Mouse (Mus musculus): ENCODE measurements around the gene Fbxl21. TPM values are rescaled to one million over a fixed set of nuclear protein-coding genes. Genes with fewer than 3 reads are reported as not detected.

The Fbxl21 gene
- total RNA-seq (2021), result under 1 TPM; 0.47 to 0.67 TPM

GRCm38 (mm10) chr13:56522081-56522820, at the start of gene Fbxl21:
Gene Fbxl21, plus strand, starts transcription at chr13:56522472.
- intact Hi-C loops (cut with DNase I), result no loop called here
- DNase-seq (ENCODE audit: low spot score), result peak; percentile 78

DNA sequence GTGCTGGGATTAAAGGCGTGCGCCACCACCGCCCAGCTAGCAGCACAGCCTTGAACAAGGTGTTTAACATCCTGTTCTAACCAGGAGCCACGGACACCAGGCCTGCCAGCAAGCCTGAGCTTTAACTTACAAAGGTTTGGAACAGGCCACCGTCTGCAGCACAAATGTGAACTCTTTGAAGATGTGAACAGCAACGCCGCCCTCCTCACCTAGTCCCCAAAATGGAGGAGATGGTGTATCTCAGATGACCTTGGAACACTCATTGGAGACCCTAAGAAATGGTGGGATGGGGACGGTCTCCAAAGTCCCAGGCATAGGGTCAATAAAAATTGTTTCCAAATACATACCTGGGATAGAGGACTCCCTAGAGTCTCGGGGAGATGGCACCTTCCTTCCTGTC, 49.6 kb upstream of the Fbxl21 start:
- intact Hi-C loops (cut with DNase I), result no loop called here
- no peak for DNase-seq (ENCODE audit: low spot score)

- intact Hi-C loops (cut with DNase I), result loop anchor here (2.0 to 5.0 kb wide), 4 partner anchors 77 to 793 kb away; no protein-coding TSS in a partner anchor
- no peak for DNase-seq (ENCODE audit: low spot score)
Measured at GRCm38 (mm10) chr13:56475363-56475762, 46.9 kb upstream of the Fbxl21 start.

GRCm38 (mm10) chr13:56476790-56477189, 45.5 kb upstream of the Fbxl21 start:
- intact Hi-C loops (cut with DNase I), result loop anchor here (2.0 to 5.0 kb wide), 4 partner anchors 76 to 282 kb away; no protein-coding TSS in a partner anchor
- no peak for DNase-seq (ENCODE audit: low spot score)

DNA sequence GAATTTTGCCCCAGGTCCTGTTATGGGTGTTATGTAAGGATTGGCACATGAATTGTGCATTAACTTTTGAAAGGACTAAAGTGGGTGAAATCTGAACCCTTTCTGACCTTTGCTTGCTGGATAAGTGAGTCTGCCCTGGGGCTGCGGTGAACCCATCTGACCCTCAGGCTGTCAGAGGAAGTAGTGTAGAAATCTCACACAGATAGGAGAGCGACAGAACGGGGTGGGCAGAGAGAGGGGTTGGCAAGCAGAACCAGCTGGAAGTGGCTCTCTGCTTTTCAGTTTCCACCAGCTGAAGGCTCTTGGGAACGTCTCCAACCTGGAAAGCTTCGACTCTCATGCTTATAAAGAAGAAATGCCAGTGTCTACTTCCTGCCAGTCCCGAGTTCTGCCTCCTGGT, 45.0 kb upstream of the Fbxl21 start:
- no peak for DNase-seq (ENCODE audit: low spot score)
- intact Hi-C loops (cut with DNase I), result loop anchor here (2.0 to 5.0 kb wide), 4 partner anchors 75 to 282 kb away; no protein-coding TSS in a partner anchor

GRCm38 (mm10) chr13:56478027-56478426, 44.2 kb upstream of the Fbxl21 start:
- DNase-seq (ENCODE audit: low spot score), result no peak
- intact Hi-C loops (cut with DNase I), result loop anchor here (5.0 kb wide), 3 partner anchors 74 to 179 kb away; no protein-coding TSS in a partner anchor

GRCm38 (mm10) chr13:56482146-56482545, 40.1 kb upstream of the Fbxl21 start, which contains the start of gene Il9:
Gene Il9, minus strand, starts transcription at chr13:56482246.
- no peak for DNase-seq (ENCODE audit: low spot score)
- intact Hi-C loops (cut with DNase I), result no loop called here

- intact Hi-C loops (cut with DNase I), result no loop called here
- no peak for DNase-seq (ENCODE audit: low spot score)
Measured at GRCm38 (mm10) chr13:56488012-56488411, 34.3 kb upstream of the Fbxl21 start.

DNA sequence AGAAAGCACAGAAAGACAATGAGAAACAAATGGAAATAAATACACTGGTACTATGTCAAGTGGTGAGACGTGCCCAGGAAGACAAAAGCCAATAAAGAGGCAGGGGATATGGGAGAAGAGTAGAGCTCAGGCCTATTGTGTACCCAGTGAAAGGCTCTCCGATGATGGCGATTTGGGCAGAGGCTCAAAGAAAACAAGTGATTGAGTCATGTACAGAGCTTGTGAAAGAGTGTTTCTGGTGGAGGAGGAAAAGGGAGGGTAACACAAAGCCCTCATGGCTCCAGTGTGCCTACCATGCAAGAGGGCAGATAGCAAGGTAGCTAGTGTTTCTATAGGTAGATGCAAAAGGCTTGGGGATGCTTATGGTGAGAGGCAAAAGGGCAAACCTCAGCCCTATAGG, 27.8 kb upstream of the Fbxl21 start:
- intact Hi-C loops (cut with DNase I), result no loop called here
- no peak for DNase-seq (ENCODE audit: low spot score)

- DNase-seq (ENCODE audit: low spot score), result no peak
- intact Hi-C loops (cut with DNase I), result no loop called here
Measured at GRCm38 (mm10) chr13:56500132-56500531, 22.1 kb upstream of the Fbxl21 start.

- intact Hi-C loops (cut with DNase I), result no loop called here
- DNase-seq (ENCODE audit: low spot score), result no peak
Measured at GRCm38 (mm10) chr13:56500636-56501035, 21.6 kb upstream of the Fbxl21 start.

DNA sequence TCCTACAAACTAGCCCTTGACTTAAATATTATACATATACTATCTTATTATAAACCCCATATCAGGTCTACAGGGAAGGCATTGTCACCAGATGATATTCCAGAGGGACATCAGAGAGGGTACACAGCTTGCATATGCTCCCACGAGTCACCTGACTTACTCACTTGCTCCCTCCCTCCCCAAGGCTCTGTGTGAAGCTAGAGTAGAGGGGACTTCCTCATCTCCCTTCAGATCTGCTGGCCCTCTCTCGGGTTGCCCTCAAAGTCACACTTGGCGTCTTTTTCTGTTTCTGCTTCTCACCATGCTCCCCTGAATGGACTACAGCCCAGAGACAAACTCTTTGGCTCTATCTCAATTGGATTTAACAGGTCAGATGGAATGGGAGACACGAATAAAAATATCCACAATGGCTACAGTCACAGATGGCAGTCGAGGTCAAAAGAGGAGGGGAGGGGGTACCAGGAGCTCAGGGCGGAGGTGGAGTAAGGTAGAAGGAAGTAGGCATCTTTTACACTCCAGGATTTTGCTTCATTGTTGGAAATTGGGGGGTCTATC, 20.3 kb upstream of the Fbxl21 start:
- intact Hi-C loops (cut with DNase I), result no loop called here
- no peak for DNase-seq (ENCODE audit: low spot score)

DNA sequence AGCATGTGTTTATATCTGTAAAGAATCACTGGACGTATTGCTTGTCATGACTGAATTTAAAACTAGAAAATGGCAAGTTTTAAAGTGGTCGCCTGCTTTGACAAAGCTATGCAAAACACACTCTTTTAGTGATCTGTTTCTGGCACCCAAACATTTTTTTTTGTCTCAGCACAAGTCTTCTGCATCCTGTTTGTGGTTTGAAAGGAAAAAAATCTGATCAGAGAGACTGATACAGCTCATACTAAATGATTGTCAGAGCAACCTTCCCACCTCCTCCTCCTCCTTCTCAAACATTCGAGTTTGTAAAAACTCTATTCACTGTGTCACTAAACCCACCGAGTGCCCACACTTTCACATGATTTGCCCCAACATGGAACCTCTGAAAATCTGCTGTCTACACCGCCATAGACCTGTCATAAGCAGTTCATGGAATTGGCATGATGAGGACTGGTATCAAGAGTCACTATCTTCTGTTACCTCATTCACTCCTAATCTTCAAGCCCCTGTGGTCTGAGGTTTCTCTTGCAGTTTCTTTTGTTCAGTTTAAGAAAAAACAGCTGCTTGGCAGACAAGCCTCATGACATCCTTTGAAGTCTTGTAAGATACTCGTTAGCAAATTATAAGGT, 15.3 kb upstream of the Fbxl21 start:
- intact Hi-C loops (cut with DNase I), result no loop called here
- no peak for DNase-seq (ENCODE audit: low spot score)

DNA sequence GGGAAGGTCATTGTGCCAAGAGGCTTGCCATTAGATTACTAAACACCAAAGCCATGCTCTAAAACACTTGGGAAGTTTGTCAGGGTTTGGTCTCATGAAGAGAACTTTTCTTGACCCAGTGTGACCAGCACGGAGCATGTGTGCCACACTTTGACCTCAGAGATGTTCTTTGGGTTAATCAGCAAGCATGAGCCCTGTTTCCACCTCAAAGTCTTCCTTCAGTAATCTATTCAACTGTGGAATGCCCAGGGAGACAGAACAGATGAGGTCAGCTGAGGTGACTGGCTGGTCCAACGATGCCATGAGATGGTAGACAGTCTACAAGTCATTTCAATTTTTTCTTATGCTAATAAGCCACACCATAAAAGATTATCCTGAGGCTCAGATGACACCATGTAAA, 12.5 kb upstream of the Fbxl21 start:
- intact Hi-C loops (cut with DNase I), result no loop called here
- no peak for DNase-seq (ENCODE audit: low spot score)

- intact Hi-C loops (cut with DNase I), result no loop called here
- DNase-seq (ENCODE audit: low spot score), result no peak
Measured at GRCm38 (mm10) chr13:56513595-56513994, 8.7 kb upstream of the Fbxl21 start.

DNA sequence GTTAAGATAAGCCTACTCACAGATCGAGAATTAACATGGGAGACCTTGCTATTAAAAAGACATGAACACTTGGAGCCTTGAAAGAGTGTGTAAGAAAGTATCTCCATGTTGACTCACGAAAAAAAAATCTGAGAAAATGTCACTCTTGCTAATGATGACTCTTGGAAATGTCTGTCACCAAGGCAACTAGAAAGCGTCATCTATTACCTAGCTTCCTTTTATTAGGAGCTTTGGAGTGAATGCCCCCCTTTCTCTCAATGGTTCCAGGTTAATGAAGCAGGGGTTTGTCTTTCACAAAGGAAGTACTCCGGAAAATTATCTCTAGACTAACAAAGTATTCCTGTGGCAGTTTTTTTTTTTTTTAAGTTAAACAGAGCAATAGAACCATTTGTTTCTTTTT, 6.0 kb upstream of the Fbxl21 start:
- no peak for DNase-seq (ENCODE audit: low spot score)
- intact Hi-C loops (cut with DNase I), result no loop called here

DNA sequence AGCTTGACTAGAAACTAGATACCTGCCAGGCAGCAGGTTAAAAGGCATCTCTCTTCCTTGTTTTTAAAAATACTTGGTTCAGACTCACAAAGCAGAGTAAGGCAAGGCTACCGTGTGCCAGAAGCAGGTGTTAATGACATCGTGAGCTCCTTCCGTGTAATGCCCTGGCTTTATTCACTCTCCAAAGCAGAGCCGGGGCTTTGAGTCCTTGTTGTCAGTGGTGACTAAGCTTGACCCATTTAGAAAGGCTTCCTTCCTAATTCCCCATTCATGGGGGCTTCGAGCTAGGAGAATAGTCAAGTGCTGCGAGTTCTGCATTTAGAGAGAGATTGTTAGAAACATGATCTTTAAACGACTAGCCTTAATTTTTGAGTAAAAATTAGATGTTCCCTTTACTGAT, 5.5 kb upstream of the Fbxl21 start:
- no peak for DNase-seq (ENCODE audit: low spot score)
- intact Hi-C loops (cut with DNase I), result no loop called here

DNA sequence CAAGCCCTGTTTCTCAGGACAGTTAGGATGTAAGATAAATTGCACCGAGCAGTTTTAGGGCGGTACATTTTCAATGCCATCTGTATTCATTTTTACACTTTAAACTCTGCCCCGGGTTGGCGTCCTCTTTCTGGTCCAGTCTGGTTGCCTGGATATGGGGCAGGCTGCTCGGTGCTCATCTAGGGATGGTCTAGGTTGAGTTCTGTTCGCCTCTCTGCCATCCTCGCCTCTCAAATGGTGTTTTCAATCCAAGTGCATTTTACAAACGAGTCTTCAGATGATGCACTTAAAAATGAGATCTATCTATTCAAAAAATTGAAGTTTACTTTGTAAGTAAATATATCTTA, 522 bp downstream of the Fbxl21 start:
- intact Hi-C loops (cut with DNase I), result no loop called here
- DNase-seq (ENCODE audit: low spot score), result no peak

DNA sequence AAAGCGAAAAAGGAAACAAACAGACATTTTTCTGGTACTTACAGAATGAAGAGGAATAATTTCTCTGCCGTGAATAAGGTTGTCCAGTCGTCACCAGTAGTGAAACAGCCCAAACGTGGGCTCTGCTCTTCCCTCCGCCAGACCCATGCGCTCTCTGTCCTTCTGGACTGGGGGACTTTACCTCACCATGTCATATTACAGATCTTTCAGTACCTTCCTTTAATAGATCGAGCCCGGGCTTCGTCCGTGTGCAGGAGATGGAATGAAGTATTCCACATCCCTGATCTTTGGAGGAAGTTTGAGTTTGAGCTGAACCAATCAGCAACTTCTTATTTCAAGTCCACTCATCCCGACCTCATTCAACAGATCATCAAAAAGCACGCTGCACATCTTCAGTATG, 4.6 kb downstream of the Fbxl21 start:
- DNase-seq (ENCODE audit: low spot score), result no peak
- intact Hi-C loops (cut with DNase I), result no loop called here

- intact Hi-C loops (cut with DNase I), result no loop called here
- DNase-seq (ENCODE audit: low spot score), result no peak
Measured at GRCm38 (mm10) chr13:56527846-56528245, 5.6 kb downstream of the Fbxl21 start.

- no peak for DNase-seq (ENCODE audit: low spot score)
- intact Hi-C loops (cut with DNase I), result no loop called here
Measured at GRCm38 (mm10) chr13:56528281-56528680, 6.0 kb downstream of the Fbxl21 start.
